Mouse (Mus musculus) mouse trophoblast stem cell (cell line): ENCODE measurements around the gene Slc39a11.

ENCODE experiments used
- in situ Hi-C, 2 experiments: fragments of 300-500 bp; cut with MseI, MboI; formaldehyde crosslinking; loops; 2 replicates in 1 of 2; 3 replicates in 1 of 2; pipeline ENCODE4 v1.15.1; 2025

The Slc39a11 gene

DNA sequence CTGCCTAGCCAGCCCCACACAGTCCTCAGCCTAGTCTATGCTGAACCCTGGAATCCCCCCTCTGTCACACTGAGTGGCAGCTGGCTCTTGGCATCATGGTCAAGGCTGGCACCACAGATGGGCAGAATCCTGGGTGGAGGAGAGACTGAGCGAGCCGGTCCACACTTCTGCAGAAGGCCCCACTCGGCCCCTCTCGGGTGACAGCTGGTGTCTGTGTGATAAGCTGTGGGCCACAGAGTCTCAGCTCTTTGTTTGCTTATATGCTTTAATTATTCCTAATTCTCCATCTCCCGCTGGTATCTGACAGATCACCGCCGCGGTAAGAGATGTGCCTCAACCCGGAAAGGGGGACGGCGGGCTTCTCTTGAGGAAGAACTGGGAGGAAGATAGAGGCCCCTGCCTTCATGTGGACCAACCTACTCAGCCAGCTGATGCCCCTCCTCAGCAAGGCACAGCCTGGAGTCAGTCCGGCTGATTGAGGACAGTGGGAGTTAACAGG, 182.5 kb downstream of the Slc39a11 start:
- in situ Hi-C loops: no loop called here

GRCm38 (mm10) chr11:113460118-113460517, 189.8 kb downstream of the Slc39a11 start:
- in situ Hi-C loops: no loop called here

DNA sequence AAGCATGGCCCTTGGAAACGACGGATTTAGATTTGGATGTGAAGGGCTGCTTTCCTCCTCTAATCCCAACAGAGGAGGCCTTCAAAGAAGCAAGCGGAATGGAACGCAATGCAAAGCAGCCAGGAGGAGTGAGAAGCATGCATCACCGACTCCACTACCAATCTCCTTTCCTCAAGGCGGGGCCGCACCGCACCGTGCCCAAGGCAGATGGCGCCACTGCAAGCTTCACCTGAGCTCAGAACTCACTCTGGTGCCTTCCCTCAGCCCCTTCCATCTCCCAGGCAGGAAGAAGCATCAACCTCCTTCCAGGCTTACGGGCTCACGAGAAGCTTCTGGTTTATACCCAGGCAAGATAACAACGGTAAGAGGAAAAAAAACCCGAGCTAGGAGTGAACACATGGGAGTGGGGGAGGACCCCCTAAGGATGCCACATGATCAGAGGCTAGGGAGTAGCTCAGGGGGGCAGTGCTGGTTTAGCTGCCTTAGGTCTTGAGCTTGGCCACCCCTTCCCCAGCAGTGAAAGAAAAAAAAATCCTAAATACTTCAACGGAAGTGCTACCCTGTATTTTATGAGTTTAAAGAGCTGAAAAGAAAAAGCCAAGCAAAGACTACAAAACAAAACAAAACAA, 191.2 kb downstream of the Slc39a11 start:
- in situ Hi-C loops: no loop called here

- in situ Hi-C loops: no loop called here
Measured at GRCm38 (mm10) chr11:113452861-113453568, 196.9 kb downstream of the Slc39a11 start.

DNA sequence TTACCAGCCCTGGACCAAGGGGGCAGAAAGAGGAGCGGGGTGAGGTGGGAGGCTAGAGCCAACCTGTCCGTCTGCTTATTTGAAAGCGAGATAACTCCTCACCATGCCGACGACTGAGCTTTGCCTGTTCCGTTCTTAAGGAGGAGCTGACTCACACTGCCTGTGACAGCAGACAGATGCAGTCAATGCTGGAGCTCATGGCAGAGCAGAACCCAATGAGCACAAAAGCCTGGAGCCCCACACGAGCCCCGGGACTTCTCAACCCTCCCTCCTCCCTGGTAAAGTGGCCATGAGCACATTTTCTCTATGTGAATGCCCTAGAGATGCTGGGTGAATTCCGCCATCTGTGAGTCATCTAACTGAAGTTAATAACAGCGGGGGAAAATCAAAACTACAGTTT, 198.6 kb downstream of the Slc39a11 start:
- in situ Hi-C loops: no loop called here

- in situ Hi-C loops: no loop called here
Measured at GRCm38 (mm10) chr11:113450665-113451064, 199.2 kb downstream of the Slc39a11 start.

GRCm38 (mm10) chr11:113450028-113450427, 199.9 kb downstream of the Slc39a11 start:
- in situ Hi-C loops: no loop called here

DNA sequence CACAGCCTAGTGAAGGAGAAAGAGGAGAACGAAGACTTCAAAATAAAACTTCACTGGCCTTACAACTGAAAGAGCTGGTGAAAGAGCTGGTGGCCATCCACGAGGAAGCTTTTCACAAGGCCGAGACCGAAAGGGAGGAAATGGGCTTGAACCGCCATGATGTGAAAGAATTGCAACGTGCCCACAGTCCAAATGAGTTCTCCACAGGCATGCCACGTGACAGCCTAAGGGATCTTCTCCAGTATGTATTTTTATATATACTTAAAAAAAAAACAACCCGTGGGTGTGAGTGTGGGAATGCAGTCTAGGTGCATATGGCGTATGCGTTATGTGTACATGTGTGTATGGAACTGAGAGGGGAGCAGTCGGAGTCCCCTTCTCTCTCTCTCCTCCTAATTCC, 207.8 kb downstream of the Slc39a11 start:
- in situ Hi-C loops: no loop called here

DNA sequence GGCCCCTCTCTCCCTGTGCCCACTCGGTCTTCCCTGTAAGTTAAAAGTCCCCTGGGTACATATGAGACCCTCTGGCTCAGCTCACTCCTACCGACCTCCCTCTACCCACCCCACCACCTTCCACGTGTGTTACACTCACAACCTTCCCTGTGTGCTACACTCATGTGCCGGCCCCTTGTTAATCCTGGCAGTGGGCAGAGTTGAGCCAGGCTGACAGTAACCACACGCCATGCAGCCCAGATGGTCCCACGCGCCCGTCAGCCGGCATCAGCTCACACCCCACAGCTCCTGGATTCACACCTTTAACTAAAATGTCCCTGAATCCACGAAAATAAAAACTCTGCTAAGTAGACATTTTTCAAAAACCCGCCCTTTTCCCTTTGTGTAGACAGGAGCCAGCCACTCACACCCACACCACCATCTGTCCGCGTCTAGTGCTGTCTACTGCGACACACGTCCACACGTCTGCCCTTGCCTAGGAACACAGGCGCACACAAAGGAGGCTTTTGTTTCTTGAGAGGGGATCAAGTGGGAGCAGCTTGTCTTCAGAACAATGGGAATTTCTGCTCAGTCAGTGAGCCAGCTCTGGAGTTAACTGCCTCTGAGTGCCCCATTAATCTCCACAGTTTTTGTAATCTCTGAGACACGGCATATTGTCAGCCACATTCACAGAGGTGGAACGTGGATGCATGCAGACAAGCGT, 210.4 kb downstream of the Slc39a11 start:
- in situ Hi-C loops: no loop called here

GRCm38 (mm10) chr11:113438915-113439314, 211.0 kb downstream of the Slc39a11 start:
- in situ Hi-C loops: no loop called here

GRCm38 (mm10) chr11:113437357-113437756, 212.5 kb downstream of the Slc39a11 start:
- in situ Hi-C loops: no loop called here

DNA sequence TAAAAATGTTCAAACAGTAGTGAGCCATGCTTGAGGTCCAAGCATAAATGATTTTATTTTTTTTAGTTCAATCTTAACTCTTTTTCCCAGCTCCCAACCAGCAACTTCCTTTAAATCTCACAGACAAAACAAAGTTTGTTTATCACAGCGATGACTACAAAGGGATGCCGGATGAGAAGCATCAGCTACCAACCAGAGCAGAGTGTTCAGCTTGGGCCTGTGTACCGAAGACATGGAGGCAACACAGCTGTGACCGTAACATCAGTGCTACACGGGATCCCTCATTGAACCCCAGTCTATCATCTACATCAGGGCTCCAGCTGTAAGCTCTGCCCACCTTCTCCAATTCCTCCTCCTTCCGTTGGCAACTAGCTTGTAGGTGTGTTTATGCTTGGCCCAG, 213.6 kb downstream of the Slc39a11 start:
- in situ Hi-C loops: no loop called here

GRCm38 (mm10) chr11:113435696-113436095, 214.2 kb downstream of the Slc39a11 start:
- in situ Hi-C loops: no loop called here

GRCm38 (mm10) chr11:113431161-113431560, 218.7 kb downstream of the Slc39a11 start:
- in situ Hi-C loops: no loop called here

DNA sequence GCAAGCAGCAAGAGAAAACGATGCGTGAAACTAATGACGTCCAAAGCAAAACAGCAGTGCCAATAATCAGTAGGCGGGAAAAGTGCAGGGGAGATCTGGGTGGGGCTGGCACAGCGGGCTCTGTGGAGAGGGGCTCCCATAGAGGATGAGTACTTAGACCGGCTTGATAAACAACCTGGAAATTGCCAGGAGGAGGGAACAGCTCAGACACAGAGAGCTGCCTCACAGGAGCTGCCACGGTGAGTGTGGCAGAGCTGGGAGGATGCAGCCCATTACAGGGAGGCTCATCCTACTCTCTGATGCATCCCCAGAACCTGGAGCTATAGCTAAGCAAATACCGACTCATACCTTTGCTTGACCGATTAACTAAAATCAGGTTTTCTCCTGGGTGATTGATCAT, 224.0 kb downstream of the Slc39a11 start:
- in situ Hi-C loops: no loop called here

- in situ Hi-C loops: no loop called here
Measured at GRCm38 (mm10) chr11:113425454-113425853, 224.4 kb downstream of the Slc39a11 start.

- in situ Hi-C loops: no loop called here
Measured at GRCm38 (mm10) chr11:113424765-113425164, 225.1 kb downstream of the Slc39a11 start.

DNA sequence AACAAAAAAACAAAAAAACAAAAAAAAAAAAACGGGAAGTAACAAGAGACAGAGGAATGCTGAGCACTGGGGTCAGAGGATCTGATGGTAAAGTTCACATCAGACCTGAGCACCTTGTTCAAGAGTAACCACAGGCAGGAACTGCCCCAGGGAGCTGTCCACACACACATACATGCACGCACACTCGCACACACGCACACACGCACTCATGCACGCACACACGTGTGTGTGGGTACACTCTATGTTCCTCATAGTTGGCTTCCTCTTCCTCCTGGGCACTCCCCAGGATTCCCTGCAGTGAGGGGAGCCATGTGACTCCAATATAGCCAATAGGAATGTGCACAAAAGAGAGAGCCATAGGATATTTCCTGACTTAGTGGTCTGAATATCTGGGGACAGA, 227.3 kb downstream of the Slc39a11 start:
- in situ Hi-C loops: no loop called here

GRCm38 (mm10) chr11:113418921-113419655, 230.8 kb downstream of the Slc39a11 start:
- in situ Hi-C loops: loop anchor here in 1 of 2 experiments (10.0 kb wide), 1 partner anchor 124 kb away; no protein-coding TSS in a partner anchor

DNA sequence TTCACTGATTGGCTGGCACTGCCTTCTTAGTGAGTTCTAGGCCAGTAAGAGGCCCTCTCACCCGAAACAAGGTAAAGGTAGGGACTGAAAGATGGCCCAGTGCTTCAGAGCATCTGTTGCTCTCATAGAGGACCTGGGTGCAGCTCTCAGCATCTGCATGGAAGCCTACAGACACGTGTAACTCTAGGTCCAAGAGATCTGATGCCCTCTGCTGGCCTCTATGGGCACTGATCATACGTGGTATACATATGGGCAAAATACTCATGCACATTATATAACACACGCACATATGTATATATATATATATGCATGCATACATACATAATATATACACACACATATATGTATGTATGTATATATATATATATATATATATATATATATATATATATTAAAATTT, 231.9 kb downstream of the Slc39a11 start:
- in situ Hi-C loops: loop anchor here in 1 of 2 experiments (10.0 kb wide), 1 partner anchor 123 kb away; no protein-coding TSS in a partner anchor

DNA sequence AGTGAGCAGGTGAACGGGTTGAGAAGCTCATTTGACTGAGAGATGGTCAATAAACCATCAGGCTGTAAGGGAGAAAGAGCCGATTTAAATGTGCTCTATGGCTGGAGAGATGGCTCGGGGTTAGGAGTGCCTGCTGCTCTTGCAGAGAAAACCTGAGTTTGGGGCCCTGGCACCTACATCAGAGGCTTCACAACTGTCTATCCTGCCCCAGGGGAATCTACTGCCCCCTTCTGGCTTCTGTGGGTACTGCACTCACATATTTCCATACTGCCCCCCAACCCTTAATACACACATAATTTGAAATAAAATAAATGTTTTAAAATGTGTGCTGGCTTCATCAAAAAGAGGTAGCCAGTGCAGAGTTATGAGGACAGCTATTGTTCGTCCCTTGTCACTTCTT, 237.3 kb downstream of the Slc39a11 start:
- in situ Hi-C loops: loop anchor here in 1 of 2 experiments (10.0 kb wide), 1 partner anchor 118 kb away; no protein-coding TSS in a partner anchor

DNA sequence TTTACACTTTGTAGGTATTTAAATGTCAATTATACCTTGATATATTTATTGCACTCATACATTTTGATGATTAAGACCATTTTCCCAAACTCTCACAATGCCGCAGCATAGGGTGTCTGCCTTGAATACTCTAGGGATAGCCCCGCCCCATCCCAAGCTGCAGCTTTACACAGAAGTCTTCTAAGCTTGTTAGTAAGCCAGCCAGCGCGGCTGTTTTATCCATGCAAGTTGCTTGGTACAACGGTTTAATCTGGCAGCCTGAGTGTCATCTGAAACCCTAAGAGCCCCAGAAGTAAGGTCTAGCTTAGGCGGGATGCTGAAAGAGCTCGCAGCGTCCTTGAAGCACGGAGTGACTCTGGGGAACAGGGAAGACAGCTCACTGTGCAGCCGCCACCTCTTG, 238.1 kb downstream of the Slc39a11 start:
- in situ Hi-C loops: loop anchor here in 1 of 2 experiments (10.0 kb wide), 1 partner anchor 117 kb away; no protein-coding TSS in a partner anchor
